Mouse (Mus musculus): ENCODE data around the gene Gipc2. TPM values are rescaled to one million over a fixed set of nuclear protein-coding genes. Genes with fewer than 3 reads are reported as not detected.

The Gipc2 gene
- polyA plus RNA-seq (2012; ENCODE audit: insufficient read depth, insufficient read length, missing spikeins): 1.2 TPM in 1 of 2 replicates, not detected in the other

DNA sequence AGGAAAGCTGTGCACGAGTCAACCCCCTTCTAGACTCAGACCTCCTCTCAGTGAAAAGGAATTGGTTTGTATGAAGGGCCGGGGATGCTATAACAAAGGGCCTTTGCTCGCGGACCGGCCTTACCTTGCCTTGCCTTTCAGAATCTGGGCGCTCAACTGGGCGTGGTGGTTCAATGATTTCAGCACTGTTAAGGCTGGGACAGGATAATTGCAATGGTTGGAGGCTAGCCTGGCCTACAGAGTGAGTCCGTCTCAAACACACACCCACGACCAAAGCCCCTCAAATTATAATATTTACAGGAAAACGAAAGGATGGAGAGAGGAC is at the start of gene Gipc2:
Gene Gipc2 (minus strand): TSS at position 132 of the 325 bp plus-strand sequence.
- TF ChIP-seq POLR2A (IDR thresholded peaks at IDR 0.05; ENCODE audit: borderline replicate concordance, low read depth, low read length): no peak
- TF ChIP-seq CTCF (IDR thresholded peaks at IDR 0.05; ENCODE audit: low read depth, low read length): no peak
- Histone ChIP-seq H3K4me1 (ENCODE audit: control insufficient read depth, insufficient read depth, low read length) (no peaks in the 10 kb centered on the region; the same call in 1 of the 2 replicates), H3K4me3 (ENCODE audit: insufficient read depth, low read length) (peak within 1 kb of the TSS; percentile 55), H3K27ac (ENCODE audit: insufficient read depth, low read depth, low read length) (no peak within 1 kb of the TSS)

DNA sequence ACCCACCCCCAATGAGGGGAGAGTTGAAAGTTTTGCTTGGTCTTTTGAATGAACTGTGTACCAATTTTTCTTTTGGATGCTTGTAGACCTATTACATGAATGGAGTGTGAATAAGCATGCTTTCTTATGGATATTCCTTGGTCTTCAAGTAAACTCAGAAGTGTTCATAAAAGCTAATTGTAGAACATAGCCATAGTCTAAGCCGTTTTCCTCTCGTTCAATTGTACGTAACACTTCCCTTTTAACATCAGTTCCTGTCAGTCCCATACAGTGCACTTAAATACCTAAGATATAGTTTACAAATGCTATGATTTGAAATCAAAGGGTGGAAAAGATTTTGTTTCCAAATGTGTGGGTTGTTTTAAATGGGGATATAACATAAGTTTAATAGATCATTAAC is 47.4 kb upstream of the Gipc2 start:
- no peak for TF ChIP-seq CTCF (IDR thresholded peaks at IDR 0.05; ENCODE audit: low read depth, low read length)
- no peak for TF ChIP-seq POLR2A (IDR thresholded peaks at IDR 0.05; ENCODE audit: borderline replicate concordance, low read depth, low read length)
- Histone ChIP-seq H3K27ac (ENCODE audit: insufficient read depth, low read depth, low read length) (no peak overlapping the region), H3K4me1 (ENCODE audit: control insufficient read depth, insufficient read depth, low read length) (peaks cover 6% of the 10 kb centered on the region), H3K4me3 (ENCODE audit: insufficient read depth, low read length) (peak overlapping the region; percentile 15; the same call in 1 of the 2 replicates)

DNA sequence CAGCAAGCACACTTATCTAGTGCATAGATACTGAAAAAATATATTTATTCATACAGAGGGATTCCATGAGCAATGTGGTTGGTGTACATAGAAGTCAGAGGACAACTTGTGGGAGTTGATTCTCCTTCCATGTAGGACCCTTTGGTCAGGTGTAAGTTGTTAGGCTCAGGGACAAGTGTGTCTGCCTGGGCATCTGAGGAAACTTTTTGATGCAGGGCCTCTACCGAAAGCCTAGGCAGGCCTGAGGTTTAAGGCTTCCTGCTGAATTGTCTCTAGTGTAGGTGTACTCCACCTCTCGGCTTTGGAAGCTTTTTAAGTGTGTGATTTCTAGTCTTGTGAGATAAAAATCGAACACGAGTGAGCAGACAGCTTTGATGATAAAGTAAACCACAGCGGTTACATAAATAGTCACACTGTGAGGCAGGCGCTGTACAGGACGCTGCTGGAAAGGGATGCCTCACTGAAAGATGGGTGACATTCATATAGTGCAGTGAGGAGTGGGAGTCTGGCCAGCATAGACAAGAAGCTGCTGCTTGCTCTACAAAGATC is 45.8 kb upstream of the Gipc2 start:
- TF ChIP-seq POLR2A (IDR thresholded peaks at IDR 0.05; ENCODE audit: borderline replicate concordance, low read depth, low read length) (no peak), CTCF (IDR thresholded peaks at IDR 0.05; ENCODE audit: low read depth, low read length) (no peak)
- peaks cover 10% of the 10 kb centered on the region for H3K4me1 ChIP-seq (ENCODE audit: control insufficient read depth, insufficient read depth, low read length)
- H3K4me3 ChIP-seq (ENCODE audit: insufficient read depth, low read length): peak overlapping the region; percentile 97
- no peak overlapping the region; the same call in 1 of the 2 replicates for H3K27ac ChIP-seq (ENCODE audit: insufficient read depth, low read depth, low read length)

DNA sequence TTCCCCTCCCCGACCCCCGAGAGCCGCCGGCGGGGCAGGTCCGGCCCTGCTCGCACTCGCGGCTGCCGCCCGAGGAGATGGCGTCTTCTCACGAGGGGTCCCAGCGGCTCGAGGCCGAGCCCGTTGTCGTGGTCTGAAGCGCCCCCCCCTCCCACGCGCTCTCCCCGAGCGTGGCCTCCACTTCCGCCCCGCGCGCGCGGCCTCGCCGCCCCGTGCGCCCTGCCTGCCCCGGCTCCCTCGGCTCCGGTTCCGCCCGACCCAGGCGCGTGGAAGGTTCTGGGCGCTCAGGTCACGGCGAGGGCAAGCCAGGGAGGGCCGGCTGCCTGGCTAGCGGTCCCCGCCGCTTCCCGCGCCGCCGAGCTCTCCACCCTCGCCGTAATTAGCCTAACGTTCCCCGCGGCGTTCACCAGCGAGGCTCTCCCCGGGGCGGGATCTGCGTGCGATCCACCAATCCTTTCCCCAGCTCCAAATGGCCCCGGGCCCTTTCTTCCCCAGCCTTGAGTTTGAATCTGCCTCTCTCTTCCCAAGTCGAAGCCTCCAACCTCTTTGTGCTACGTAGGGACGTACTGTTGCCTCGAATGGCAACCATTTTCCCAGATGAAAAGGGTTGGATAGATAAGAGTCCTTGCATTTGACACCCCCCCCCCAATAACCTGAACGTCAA is 44.8 kb upstream of the Gipc2 start:
- TF ChIP-seq CTCF (IDR thresholded peaks at IDR 0.05; ENCODE audit: low read depth, low read length) (no peak), POLR2A (IDR thresholded peaks at IDR 0.05; ENCODE audit: borderline replicate concordance, low read depth, low read length) (no peak)
- peak overlapping the region; percentile 97 for H3K4me3 ChIP-seq (ENCODE audit: insufficient read depth, low read length)
- H3K4me1 ChIP-seq (ENCODE audit: control insufficient read depth, insufficient read depth, low read length): peaks cover 10% of the 10 kb centered on the region
- H3K27ac ChIP-seq (ENCODE audit: insufficient read depth, low read depth, low read length): peak overlapping the region; percentile 91

DNA sequence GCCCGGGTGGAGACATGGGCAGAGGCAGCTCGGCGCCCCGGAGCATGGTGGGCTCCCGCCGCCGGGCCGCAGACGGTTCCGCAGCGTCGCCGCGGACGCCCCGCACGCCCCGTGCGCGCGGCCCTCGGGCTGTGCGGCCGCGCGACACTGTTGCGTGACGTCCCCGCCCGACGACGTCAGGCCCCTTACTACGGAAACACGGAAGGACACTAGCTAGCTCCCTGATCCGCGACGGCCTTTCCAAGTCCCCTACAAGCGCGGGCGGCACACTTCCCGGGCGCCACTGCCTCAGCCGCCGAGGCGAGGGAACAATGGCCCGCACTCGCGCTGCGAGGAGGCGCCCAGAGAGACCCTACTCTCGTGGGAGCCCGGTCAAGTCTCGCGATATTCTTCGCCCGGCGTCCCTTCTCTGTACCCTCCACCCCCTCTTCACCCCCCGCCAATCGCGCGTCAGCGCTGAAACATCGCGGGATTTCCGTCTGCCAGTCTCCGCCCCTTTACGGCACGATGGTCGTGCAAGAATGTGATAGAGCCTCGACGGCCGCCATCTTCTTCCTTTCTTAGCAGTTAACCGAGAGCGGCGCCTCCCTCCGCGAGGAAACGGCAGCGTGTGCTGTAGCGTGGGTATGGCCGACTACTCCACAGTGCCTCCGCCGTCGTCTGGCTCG is 44.1 kb upstream of the Gipc2 start, which contains the start of the genes Dnajb4 and Fubp1:
Gene Dnajb4 (minus strand): TSS at position 336 of the 668 bp plus-strand sequence.
Gene Fubp1 (plus strand): TSS at position 456 of the 668 bp plus-strand sequence.
- peak within 1 kb of the TSS; percentile 99 for H3K27ac ChIP-seq (ENCODE audit: insufficient read depth, low read depth, low read length)
- TF ChIP-seq CTCF (IDR thresholded peaks at IDR 0.05; ENCODE audit: low read depth, low read length) (no peak), POLR2A (IDR thresholded peaks at IDR 0.05; ENCODE audit: borderline replicate concordance, low read depth, low read length) (0 out of 2 replicates have a peak, but pooled peaks have one; percentile 41)
- H3K4me3 ChIP-seq (ENCODE audit: insufficient read depth, low read length): peak within 1 kb of the TSS; percentile 97
- H3K4me1 ChIP-seq (ENCODE audit: control insufficient read depth, insufficient read depth, low read length): peaks cover 10% of the 10 kb centered on the region

DNA sequence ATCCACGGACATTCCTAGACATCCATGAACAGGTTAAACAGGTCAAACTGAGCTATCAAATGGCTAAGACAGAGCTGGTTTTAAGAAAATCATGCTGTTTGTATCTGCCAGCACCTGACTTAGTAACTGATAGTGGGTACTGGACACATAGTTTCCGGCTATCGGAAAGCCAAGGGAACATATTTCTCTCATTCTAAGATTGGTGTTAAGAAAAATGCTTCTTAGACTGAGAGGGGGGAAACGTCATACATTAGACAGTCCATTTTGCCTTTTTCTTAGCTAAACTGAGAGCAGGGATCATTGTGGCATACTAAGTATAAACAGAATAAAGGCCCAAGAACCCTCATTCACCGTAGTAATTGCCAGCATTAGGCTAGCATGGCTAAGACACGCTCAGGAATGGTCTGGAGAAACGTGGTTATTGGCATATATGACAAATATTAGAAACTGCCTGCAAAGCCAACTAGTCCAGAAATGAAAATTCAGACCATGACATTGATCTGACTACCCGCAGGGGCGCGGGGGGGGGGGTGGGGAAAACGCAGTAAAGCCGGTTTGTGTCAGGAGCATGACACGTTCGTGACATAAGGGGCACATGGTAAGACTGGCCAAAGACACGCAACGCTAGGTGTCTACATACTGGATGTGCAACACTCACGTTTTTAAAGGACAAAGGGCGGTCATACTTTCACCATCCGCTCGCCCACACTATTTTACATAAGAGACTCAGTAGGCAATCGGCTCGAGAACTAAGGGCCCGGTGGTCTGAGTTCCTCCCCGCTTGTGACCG is 43.3 kb upstream of the Gipc2 start:
- TF ChIP-seq CTCF (IDR thresholded peaks at IDR 0.05; ENCODE audit: low read depth, low read length) (no peak), POLR2A (IDR thresholded peaks at IDR 0.05; ENCODE audit: borderline replicate concordance, low read depth, low read length) (no peak)
- Histone ChIP-seq H3K4me1 (ENCODE audit: control insufficient read depth, insufficient read depth, low read length) (peaks cover 10% of the 10 kb centered on the region), H3K4me3 (ENCODE audit: insufficient read depth, low read length) (peak overlapping the region; percentile 96), H3K27ac (ENCODE audit: insufficient read depth, low read depth, low read length) (peak overlapping the region; percentile 99)

DNA sequence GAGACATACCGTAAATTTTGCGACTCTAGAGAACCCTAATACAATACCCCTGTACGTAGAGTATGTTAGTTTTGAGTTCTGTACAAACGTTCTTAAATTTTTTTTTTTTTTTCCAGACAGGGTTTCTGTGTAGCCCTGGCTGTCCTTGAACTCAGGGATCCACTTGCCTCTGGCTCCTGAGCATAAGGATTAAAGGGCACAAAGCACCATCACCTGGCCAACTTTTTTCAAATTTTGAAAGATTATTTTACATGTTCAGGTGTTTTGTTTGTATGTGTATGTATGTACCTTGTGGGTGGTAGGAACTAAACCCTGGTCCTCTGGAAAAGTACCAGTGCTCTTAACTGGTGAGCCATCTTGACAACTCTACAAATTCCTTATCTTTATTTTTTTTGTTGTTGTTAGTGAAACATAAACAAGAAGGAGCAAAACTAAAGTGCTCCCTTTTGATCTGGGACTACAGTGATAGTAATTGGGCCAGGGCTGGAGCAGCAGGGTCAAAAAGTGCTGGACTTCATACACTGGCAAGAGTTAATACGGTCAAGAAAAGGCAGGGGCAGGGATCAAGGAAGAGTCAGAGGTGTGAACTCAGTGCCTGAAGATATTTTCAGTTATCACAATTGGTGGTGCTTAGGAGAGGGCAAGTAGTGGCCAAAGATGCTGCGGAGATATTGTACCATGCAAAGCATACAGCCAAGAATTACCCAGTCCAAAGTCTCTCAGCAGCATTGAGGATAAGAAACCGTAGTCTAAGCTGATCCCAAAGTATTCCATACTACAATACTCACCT is 42.3 kb upstream of the Gipc2 start:
- Histone ChIP-seq H3K4me3 (ENCODE audit: insufficient read depth, low read length) (no peak overlapping the region), H3K27ac (ENCODE audit: insufficient read depth, low read depth, low read length) (no peak overlapping the region), H3K4me1 (ENCODE audit: control insufficient read depth, insufficient read depth, low read length) (peaks cover 10% of the 10 kb centered on the region)
- TF ChIP-seq CTCF (IDR thresholded peaks at IDR 0.05; ENCODE audit: low read depth, low read length) (no peak), POLR2A (IDR thresholded peaks at IDR 0.05; ENCODE audit: borderline replicate concordance, low read depth, low read length) (no peak)

DNA sequence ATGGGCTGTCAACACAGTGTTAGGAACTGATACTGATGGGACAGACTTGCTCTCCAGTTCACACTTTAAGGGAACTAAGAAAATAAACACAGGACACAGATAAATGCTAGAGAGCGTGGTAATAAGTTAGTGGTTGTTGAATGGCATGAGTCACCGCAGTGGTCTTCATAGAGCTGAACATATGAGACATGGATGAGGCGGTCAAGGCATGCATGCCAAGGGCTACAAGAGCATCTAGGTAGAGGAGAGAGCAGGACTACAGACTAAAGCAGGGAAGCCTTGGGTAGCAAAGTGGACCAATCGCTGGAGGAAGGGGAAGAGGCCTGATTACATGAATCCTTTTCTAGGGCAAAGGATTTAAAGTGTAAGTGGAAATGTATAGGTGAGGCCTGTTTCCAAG is 41.1 kb upstream of the Gipc2 start:
- Histone ChIP-seq H3K4me3 (ENCODE audit: insufficient read depth, low read length) (no peak overlapping the region), H3K27ac (ENCODE audit: insufficient read depth, low read depth, low read length) (no peak overlapping the region), H3K4me1 (ENCODE audit: control insufficient read depth, insufficient read depth, low read length) (peaks cover 6% of the 10 kb centered on the region)
- no peak for TF ChIP-seq CTCF (IDR thresholded peaks at IDR 0.05; ENCODE audit: low read depth, low read length)
- no peak for TF ChIP-seq POLR2A (IDR thresholded peaks at IDR 0.05; ENCODE audit: borderline replicate concordance, low read depth, low read length)

DNA sequence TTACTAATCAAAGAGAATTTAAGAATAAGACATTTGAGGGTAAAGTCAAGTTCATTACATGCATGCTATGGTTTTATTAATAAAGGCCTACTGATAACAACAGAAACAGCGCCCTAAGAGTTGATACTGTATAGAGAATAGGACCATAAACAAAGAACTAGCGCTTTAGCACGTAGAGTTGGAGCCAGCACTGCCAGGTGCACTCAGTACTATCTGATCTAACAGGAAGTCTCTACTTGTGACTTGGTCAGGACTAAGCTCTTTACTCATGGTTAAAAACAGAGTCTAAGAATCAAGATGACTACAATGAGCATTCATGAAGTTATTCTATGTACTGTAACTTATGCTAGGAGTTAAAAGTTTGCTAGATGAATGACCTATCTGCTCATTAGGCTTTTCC is 38.5 kb upstream of the Gipc2 start:
- TF ChIP-seq CTCF (IDR thresholded peaks at IDR 0.05; ENCODE audit: low read depth, low read length) (no peak), POLR2A (IDR thresholded peaks at IDR 0.05; ENCODE audit: borderline replicate concordance, low read depth, low read length) (no peak)
- Histone ChIP-seq H3K27ac (ENCODE audit: insufficient read depth, low read depth, low read length) (no peak overlapping the region), H3K4me3 (ENCODE audit: insufficient read depth, low read length) (no peak overlapping the region), H3K4me1 (ENCODE audit: control insufficient read depth, insufficient read depth, low read length) (peaks cover 6% of the 10 kb centered on the region)

All from bone marrow macrophage, adult 2 months (primary cell).